Mouse (Mus musculus): Measurements from ENCODE around the gene Csnk1e. TPM values are rescaled to one million over a fixed set of nuclear protein-coding genes. Genes with fewer than 3 reads are reported as not detected.

Gene Csnk1e
- polyA plus RNA-seq, 1 experiment, result 62.7 TPM

DNA sequence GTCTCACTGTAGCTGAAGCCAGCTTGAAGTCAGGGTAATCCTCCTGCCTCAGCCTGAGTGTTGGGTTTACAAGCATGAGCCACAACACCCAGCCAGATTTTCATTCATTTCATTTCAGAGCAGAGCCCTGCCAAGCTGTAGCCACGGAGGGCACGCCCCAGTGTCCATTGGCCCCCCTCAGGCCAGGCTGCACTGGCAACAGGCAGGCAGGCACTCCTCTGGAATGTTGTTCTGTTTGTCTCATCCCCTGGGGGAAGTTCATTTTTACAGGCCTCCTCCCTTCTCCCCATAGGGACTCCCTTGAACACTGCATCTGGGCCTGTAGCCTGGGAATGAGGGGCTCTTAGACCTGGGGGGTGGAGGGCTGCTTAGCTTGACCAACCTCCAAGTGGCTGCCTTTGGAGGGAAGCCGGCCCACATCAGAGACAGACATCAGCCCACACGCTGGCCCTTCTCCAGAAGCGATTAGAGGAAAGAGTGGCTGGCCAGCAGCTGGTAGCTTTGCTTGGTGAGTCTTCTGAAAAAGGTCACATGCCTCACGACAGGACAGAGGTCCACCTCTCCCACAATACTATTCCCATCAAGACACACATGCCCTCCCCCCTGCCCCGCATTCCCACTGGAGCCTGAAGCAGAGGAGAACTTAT lies 63.8 kb downstream of the Csnk1e start:
- no peak overlapping the region for H3K4me3 ChIP-seq (ENCODE audit: insufficient read depth, low read length)
- peak overlapping the region; percentile 23 for H3K27ac ChIP-seq (ENCODE audit: insufficient read depth, low read length)
- H3K4me1 ChIP-seq (ENCODE audit: control insufficient read depth, insufficient read depth, low read length), result peaks cover 17% of the 10 kb centered on the region
- TF ChIP-seq CTCF (IDR thresholded peaks at IDR 0.05; ENCODE audit: borderline replicate concordance, insufficient read depth, low read length) (no peak), POLR2A (IDR thresholded peaks at IDR 0.05; ENCODE audit: low read depth, low read length) (no peak)

- no peak for TF ChIP-seq CTCF (IDR thresholded peaks at IDR 0.05; ENCODE audit: borderline replicate concordance, insufficient read depth, low read length)
- TF ChIP-seq POLR2A (IDR thresholded peaks at IDR 0.05; ENCODE audit: low read depth, low read length), result no peak
- Histone ChIP-seq H3K4me1 (ENCODE audit: control insufficient read depth, insufficient read depth, low read length) (peaks cover 17% of the 10 kb centered on the region), H3K27ac (ENCODE audit: insufficient read depth, low read length) (no peak overlapping the region), H3K4me3 (ENCODE audit: insufficient read depth, low read length) (no peak overlapping the region)
Measured at GRCm38 (mm10) chr15:79390434-79390833, 64.9 kb downstream of the Csnk1e start.

- H3K27ac ChIP-seq (ENCODE audit: insufficient read depth, low read length), result no peak overlapping the region
- TF ChIP-seq CTCF (IDR thresholded peaks at IDR 0.05; ENCODE audit: borderline replicate concordance, insufficient read depth, low read length) (no peak), POLR2A (IDR thresholded peaks at IDR 0.05; ENCODE audit: low read depth, low read length) (no peak)
- H3K4me3 ChIP-seq (ENCODE audit: insufficient read depth, low read length), result no peak overlapping the region
- peaks cover 17% of the 10 kb centered on the region for H3K4me1 ChIP-seq (ENCODE audit: control insufficient read depth, insufficient read depth, low read length)
Measured at GRCm38 (mm10) chr15:79388171-79388570, 67.2 kb downstream of the Csnk1e start.

DNA sequence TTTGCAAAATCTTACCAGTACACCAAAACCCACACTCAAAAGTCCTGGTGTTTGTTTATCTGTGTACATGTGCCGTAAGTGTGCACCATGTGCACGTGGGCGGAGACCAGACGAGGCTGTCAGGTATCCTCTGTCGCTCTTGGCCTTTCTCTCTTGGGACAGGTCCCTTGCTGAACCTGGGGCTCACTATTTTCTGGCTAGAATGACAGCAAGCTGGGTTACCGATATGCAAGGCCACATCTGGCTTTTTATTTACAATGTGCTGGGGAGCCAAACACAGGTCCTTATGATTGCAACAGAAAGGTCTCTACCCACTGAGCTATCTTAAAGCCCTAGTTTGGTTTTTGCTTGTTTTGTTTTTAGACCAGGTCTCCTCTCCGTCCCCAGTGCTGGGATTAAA lies 67.8 kb downstream of the Csnk1e start:
- H3K27ac ChIP-seq (ENCODE audit: insufficient read depth, low read length), result no peak overlapping the region
- no peak for TF ChIP-seq POLR2A (IDR thresholded peaks at IDR 0.05; ENCODE audit: low read depth, low read length)

GRCm38 (mm10) chr15:79387081-79387480 lies 68.3 kb downstream of the Csnk1e start:
- Histone ChIP-seq H3K4me1 (ENCODE audit: control insufficient read depth, insufficient read depth, low read length) (peaks cover 13% of the 10 kb centered on the region), H3K27ac (ENCODE audit: insufficient read depth, low read length) (no peak overlapping the region)
- TF ChIP-seq CTCF (IDR thresholded peaks at IDR 0.05; ENCODE audit: borderline replicate concordance, insufficient read depth, low read length), result no peak
- TF ChIP-seq POLR2A (IDR thresholded peaks at IDR 0.05; ENCODE audit: low read depth, low read length), result no peak

More for the DNA sequence above, 67.8 kb downstream of the Csnk1e start:
- Histone ChIP-seq H3K4me3 (ENCODE audit: insufficient read depth, low read length) (no peak overlapping the region), H3K4me1 (ENCODE audit: control insufficient read depth, insufficient read depth, low read length) (peaks cover 17% of the 10 kb centered on the region)

DNA sequence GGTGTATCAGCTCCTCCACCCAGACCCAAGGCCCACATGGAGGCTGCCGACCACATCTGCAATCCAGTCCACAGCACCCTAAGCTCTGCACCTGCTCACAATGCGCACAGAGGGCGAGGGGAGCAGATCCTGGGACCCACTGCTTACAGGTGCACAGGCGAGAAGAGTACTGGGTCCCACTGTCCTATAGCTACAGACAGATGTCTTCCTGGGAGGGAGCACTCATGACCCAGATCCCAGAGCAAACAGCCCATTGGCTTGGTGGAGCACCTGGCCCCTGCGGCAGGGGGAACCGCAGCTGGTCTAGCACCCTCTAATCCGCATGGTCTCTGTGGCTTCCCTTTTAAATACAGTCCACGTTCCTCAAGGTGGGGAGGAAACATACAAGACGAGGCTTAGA lies 73.7 kb downstream of the Csnk1e start:
- TF ChIP-seq POLR2A (IDR thresholded peaks at IDR 0.05; ENCODE audit: low read depth, low read length) (no peak), CTCF (IDR thresholded peaks at IDR 0.05; ENCODE audit: borderline replicate concordance, insufficient read depth, low read length) (no peak)
- no peak overlapping the region for H3K4me3 ChIP-seq (ENCODE audit: insufficient read depth, low read length)
- no peaks in the 10 kb centered on the region for H3K4me1 ChIP-seq (ENCODE audit: control insufficient read depth, insufficient read depth, low read length)
- H3K27ac ChIP-seq (ENCODE audit: insufficient read depth, low read length), result no peak overlapping the region

More at GRCm38 (mm10) chr15:79387081-79387480, 68.3 kb downstream of the Csnk1e start:
- no peak overlapping the region for H3K4me3 ChIP-seq (ENCODE audit: insufficient read depth, low read length)

GRCm38 (mm10) chr15:79380468-79381444 lies 74.6 kb downstream of the Csnk1e start:
- TF ChIP-seq POLR2A (IDR thresholded peaks at IDR 0.05; ENCODE audit: low read depth, low read length) (no peak), CTCF (IDR thresholded peaks at IDR 0.05; ENCODE audit: borderline replicate concordance, insufficient read depth, low read length) (peak; percentile 78; the same call in 1 of the 2 replicates)
- Histone ChIP-seq H3K4me3 (ENCODE audit: insufficient read depth, low read length) (no peak overlapping the region), H3K27ac (ENCODE audit: insufficient read depth, low read length) (no peak overlapping the region), H3K4me1 (ENCODE audit: control insufficient read depth, insufficient read depth, low read length) (no peaks in the 10 kb centered on the region)

GRCm38 (mm10) chr15:79379658-79380057 lies 75.7 kb downstream of the Csnk1e start:
- no peak overlapping the region for H3K4me3 ChIP-seq (ENCODE audit: insufficient read depth, low read length)
- TF ChIP-seq CTCF (IDR thresholded peaks at IDR 0.05; ENCODE audit: borderline replicate concordance, insufficient read depth, low read length) (no peak), POLR2A (IDR thresholded peaks at IDR 0.05; ENCODE audit: low read depth, low read length) (no peak)
- H3K4me1 ChIP-seq (ENCODE audit: control insufficient read depth, insufficient read depth, low read length), result no peaks in the 10 kb centered on the region
- no peak overlapping the region for H3K27ac ChIP-seq (ENCODE audit: insufficient read depth, low read length)

DNA sequence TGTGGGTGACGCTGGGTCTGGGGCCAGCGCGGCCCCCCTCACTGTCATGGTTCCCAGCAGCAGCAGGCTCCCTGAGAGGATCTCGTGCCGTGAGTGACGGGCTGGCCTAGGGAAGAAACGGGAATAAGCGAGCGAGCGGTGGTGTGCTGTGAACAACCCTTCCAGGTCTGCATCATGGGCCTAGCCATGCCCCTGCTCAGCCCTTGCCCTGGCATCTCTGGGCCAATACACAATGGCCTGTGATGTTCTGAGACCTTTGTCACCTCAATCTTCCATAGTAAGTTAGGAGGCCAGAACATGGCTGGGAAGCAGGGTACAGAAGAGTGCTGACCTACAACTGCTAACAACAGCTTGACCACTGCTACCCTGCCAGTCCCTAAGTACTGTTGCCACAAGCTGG lies 76.8 kb downstream of the Csnk1e start:
- no peak for TF ChIP-seq CTCF (IDR thresholded peaks at IDR 0.05; ENCODE audit: borderline replicate concordance, insufficient read depth, low read length)
- no peak for TF ChIP-seq POLR2A (IDR thresholded peaks at IDR 0.05; ENCODE audit: low read depth, low read length)
- Histone ChIP-seq H3K4me1 (ENCODE audit: control insufficient read depth, insufficient read depth, low read length) (no peaks in the 10 kb centered on the region), H3K4me3 (ENCODE audit: insufficient read depth, low read length) (no peak overlapping the region), H3K27ac (ENCODE audit: insufficient read depth, low read length) (no peak overlapping the region)

DNA sequence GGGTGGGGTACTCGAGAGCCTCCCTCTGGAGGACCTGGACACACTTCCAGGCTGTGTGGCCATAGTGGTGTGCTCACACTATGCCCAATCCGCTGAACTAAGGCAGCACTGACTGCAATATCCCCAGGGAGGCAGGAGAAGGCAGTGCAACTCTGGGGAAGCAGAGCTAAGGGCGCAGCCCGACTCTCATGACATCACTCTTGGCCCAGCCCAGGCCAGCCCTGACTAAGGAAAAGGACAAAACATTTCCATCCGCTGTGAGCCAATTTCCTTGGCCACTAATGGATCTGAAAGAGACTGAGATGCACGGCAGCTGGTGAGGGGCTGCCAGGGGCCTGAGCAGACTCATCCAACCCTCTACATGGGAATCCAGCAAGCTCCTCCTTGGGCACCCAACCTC lies 77.7 kb downstream of the Csnk1e start:
- Histone ChIP-seq H3K4me1 (ENCODE audit: control insufficient read depth, insufficient read depth, low read length) (no peaks in the 10 kb centered on the region), H3K27ac (ENCODE audit: insufficient read depth, low read length) (no peak overlapping the region)
- TF ChIP-seq POLR2A (IDR thresholded peaks at IDR 0.05; ENCODE audit: low read depth, low read length), result no peak
- peak; percentile 41; the same call in 1 of the 2 replicates for TF ChIP-seq CTCF (IDR thresholded peaks at IDR 0.05; ENCODE audit: borderline replicate concordance, insufficient read depth, low read length)

More for the DNA sequence above, 77.7 kb downstream of the Csnk1e start:
- no peak overlapping the region for H3K4me3 ChIP-seq (ENCODE audit: insufficient read depth, low read length)

Data from embryonic fibroblast, embryonic 13.5 days (primary cell).